Mouse (Mus musculus) left cerebral cortex, adult 18-20 months (tissue): ENCODE measurements around the gene Ubn1. TPM values are rescaled to one million over a fixed set of nuclear protein-coding genes. Genes with fewer than 3 reads are reported as not detected.
A peak's percentile ranks its signal among the peaks of the same experiment; 100 is the strongest.

ENCODE experiments used
- DNase-seq, 2 experiments: peaks; one replicate each; pipeline ENCODE4 v3.0.0; 2021 to 2022; ENCODE audit warnings: low spot score in 2 of 2, mixed read lengths in 1 of 2
- long read RNA-seq, 2 experiments: library from polyadenylated mRNA; stranded (forward); transcript quantifications; one replicate each; pipeline ENCODE4 v2.0.0; 2021
- total RNA-seq, 2 experiments: library from RNA; stranded (reverse); gene quantifications; 2 replicates each; pipeline ENCODE4 v1.2.3; 2021

The Ubn1 gene
- total RNA-seq: 10 to 100 TPM; 42.1 to 43.9 TPM
- long read RNA-seq, experiment 1, full-length matches to known transcripts: 5 of 28 reads
- long read RNA-seq, experiment 1, partial matches to known transcripts: 20 of 28 reads
- long read RNA-seq, experiment 1, other reads (novel, unspliced or antisense): 3 of 28 reads
- long read RNA-seq, experiment 2, full-length matches to known transcripts: 2 of 10 reads
- long read RNA-seq, experiment 2, partial matches to known transcripts: 6 of 10 reads
- long read RNA-seq, experiment 2, other reads (novel, unspliced or antisense): 2 of 10 reads

GRCm38 (mm10) chr16:5049774-5050234, at the start of gene Ubn1, which contains the start of gene Glyr1:
Ubn1 (plus strand) TSS chr16:5050057.
Glyr1 (minus strand) TSS chr16:5049863.
- DNase-seq: peak; percentile 99 to 100

DNA sequence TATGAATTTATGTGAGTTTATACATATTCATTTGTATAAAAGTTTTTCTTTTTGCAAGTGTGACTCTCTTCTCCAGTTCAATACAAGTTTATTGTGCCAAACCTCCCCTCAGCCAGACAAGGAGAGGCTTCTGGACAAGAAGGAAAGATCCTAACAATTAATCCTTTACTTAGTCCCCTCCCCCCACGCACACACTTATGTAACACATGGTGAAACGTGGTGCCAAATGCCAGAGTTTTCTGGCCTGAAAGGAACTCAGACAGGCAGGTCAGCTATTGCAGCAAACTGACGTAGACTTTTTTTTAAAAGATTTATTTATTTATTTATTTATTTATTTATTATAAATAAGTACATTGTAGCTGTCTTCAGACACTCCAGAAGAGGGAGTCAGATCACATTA, 49.2 kb upstream of the Ubn1 start:
- DNase-seq: no peak

GRCm38 (mm10) chr16:5007067-5007466, 42.8 kb upstream of the Ubn1 start, which contains the start of gene Smim22:
Smim22 (plus strand) TSS chr16:5007288.
- DNase-seq: no peak

- DNase-seq: no peak
Measured at GRCm38 (mm10) chr16:5007492-5007891, 42.4 kb upstream of the Ubn1 start.

DNA sequence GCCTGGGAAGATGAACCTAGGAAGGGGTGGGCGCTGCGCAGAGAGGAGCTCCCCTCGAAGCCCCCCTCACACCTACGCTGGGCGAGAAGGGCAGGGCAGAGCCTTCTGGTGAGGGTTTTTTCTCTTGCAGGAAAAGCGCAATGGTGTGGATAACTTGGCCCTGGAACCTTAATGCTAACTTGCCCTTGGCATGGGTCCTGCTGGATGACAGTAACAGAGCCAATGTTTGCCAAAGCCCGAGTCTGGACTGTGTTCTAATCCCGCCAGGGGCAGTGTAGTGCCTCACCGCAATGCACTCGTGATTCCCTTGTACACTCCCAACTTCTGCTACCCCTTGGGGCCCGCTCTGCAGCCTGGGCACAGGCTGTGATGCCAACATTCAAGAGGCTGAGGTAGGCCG, 41.8 kb upstream of the Ubn1 start:
- DNase-seq: no peak

GRCm38 (mm10) chr16:5010371-5010935, 39.4 kb upstream of the Ubn1 start:
- no peak for DNase-seq

GRCm38 (mm10) chr16:5011285-5011684, 38.6 kb upstream of the Ubn1 start:
- DNase-seq: no peak

GRCm38 (mm10) chr16:5012036-5013005, 37.5 kb upstream of the Ubn1 start:
- DNase-seq: peak in 1 of 2 experiments; percentile 19

GRCm38 (mm10) chr16:5013054-5013838, 36.6 kb upstream of the Ubn1 start, which contains the start of gene Rogdi:
Rogdi (minus strand) TSS chr16:5013553.
- peak; percentile 95 to 98 for DNase-seq

GRCm38 (mm10) chr16:5014578-5014977, 35.3 kb upstream of the Ubn1 start:
- DNase-seq: no peak

DNA sequence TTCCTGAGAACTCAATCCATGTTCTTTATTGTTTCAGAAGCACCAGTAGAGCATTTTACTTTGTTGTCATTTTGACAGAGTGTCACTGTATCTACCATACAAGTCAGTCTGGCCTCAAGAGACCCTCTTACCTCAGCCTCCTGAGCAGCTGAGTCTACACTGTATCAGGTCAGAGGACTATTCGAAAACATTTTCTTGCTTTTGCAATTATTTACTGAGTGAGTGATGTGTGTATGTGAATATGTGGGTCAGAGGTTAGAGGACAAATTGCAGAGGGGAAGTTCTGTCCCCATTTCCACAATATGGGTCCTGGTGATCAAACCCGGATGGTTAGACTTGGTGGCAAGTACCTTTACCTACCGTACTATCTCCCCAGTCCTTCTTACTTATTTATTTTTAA, 25.8 kb upstream of the Ubn1 start:
- no peak for DNase-seq

DNA sequence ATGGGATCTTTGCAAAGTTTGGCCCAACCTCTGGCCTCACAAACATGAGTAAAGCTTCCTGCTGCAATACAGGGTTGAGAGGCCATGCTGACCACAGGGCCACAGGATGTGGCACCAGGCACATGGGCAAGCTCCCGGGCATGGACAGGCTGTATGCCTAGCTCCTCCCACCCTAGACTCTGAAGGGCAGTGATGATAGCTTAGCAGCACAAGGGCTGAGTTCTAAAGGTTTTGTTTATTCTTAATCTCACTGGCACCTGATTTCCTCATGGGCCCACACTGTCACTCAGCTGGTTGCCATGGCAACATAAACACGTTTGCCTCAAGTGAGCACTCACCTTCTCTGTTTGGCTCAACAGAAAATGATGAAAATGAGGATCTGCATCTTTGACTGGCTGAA, 20.0 kb upstream of the Ubn1 start:
- DNase-seq: no peak

GRCm38 (mm10) chr16:5035591-5035990, 14.3 kb upstream of the Ubn1 start:
- DNase-seq: no peak

DNA sequence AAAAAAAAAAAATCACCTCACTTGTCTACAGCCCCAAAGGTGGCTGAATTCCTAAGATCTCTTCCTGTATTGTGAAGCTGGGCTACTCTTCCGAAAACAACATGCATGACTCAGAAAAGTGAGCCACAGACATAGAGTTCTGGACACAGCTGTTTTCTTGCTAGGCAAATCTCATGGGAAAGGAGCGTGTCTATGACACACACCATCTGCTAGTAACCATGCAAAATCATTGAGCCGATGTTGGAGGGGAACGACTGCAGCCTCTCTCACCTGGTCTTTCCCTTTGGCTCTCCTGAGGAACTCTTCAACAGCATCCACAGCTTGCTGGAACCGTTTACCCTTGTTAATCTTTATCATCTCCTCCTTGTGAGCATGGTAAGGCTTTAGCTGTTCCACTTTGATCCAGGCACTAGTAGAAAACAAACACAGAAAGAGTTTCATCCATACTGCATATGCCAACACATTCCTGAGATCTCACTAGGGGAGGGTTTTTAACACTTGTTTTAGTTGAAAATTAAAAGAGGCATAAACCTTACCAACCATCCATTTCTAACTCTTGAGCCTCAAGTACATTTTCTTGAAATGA, 13.1 kb upstream of the Ubn1 start:
- DNase-seq: no peak

- DNase-seq: no peak
Measured at GRCm38 (mm10) chr16:5045322-5045721, 4.5 kb upstream of the Ubn1 start.

- DNase-seq: no peak
Measured at GRCm38 (mm10) chr16:5049182-5049773, 579 bp upstream of the Ubn1 start.

- DNase-seq: peak; percentile 62 to 77
Measured at GRCm38 (mm10) chr16:5050251-5051110, 624 bp downstream of the Ubn1 start.

DNA sequence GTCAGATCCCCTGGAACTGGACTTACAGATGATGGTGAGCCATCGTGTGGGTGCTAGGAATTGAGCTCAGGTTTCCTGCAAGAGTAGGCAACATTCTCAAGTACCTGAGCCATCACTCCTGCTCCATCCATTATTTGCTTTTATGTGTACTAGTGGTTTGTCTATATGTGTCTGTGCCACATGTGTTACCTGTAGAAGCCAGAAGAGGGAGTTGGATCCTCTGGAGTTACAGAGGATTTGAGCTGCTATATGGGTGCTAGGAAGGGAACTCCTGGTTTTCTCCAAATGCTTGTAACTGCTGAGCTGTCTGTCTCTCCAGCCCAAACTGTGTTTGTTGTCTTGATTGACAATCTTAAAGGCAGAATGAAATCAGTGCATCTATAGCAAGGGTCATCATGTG, 8.3 kb downstream of the Ubn1 start:
- DNase-seq: no peak

- DNase-seq: no peak
Measured at GRCm38 (mm10) chr16:5063472-5063871, 13.6 kb downstream of the Ubn1 start.
